Mouse (Mus musculus): ENCODE results near the gene Gm20773. TPM values are rescaled to one million over a fixed set of nuclear protein-coding genes. Genes with fewer than 3 reads are reported as not detected.

The Gm20773 gene
- polyA plus RNA-seq (2014; fragmentation: Illumina TruSeq; extraction: RNeasy Lipid Tissue Mini Kit (QIAGEN cat#74804); ENCODE audit: low replicate concordance), result not detected

GRCm38 (mm10) chrY:13493726-13494125 is at the start of gene Gm20773:
TSS of gene Gm20773 (plus strand) at chrY:13494026.

GRCm38 (mm10) chrY:13465479-13465878 is 28.3 kb upstream of the Gm20773 start, which contains the start of gene Gm21866:
TSS of gene Gm21866 (minus strand) at chrY:13465579.

Other genes with a start within 250 kb of the Gm20773 start
- gene Gm21440, start 241.6 kb upstream of the Gm20773 start, polyA plus RNA-seq (2014; fragmentation: Illumina TruSeq; extraction: RNeasy Lipid Tissue Mini Kit (QIAGEN cat#74804); ENCODE audit: low replicate concordance), result not detected
- not detected for gene Gm21454, start 241.6 kb upstream of the Gm20773 start, polyA plus RNA-seq (2014; fragmentation: Illumina TruSeq; extraction: RNeasy Lipid Tissue Mini Kit (QIAGEN cat#74804); ENCODE audit: low replicate concordance)
- not detected for gene Gm21725, start 145.0 kb upstream of the Gm20773 start, polyA plus RNA-seq (2014; fragmentation: Illumina TruSeq; extraction: RNeasy Lipid Tissue Mini Kit (QIAGEN cat#74804); ENCODE audit: low replicate concordance)
- not detected for gene Gm21866, start 28.4 kb upstream of the Gm20773 start, polyA plus RNA-seq (2014; fragmentation: Illumina TruSeq; extraction: RNeasy Lipid Tissue Mini Kit (QIAGEN cat#74804); ENCODE audit: low replicate concordance)